Mouse (Mus musculus) MEL (cell line): ENCODE results near the gene Nectin2.

Source experiments
- CHD1 ChIP-seq: IDR thresholded peaks from 2 replicates; pipeline ENCODE4 v1.6.1; 2012; ENCODE audit warnings: low read depth, mild to moderate bottlenecking, inconsistent platforms, low read length, improper control_type of control experiment
- CTCF ChIP-seq, 3 experiments: IDR thresholded peaks in 2 of 3; conservative IDR thresholded peaks in 1 of 3; 2 replicates each; pipeline ENCODE4 v1.5.1; 2011 to 2012; ENCODE audit warnings: low read length in 3 of 3, low read depth in 2 of 3, mild to moderate bottlenecking in 2 of 3, improper control_type of control experiment in 1 of 3, inconsistent platforms in 1 of 3, mixed read lengths in 1 of 3, moderate library complexity in 1 of 3; ENCODE audit not compliant: control insufficient read depth in 1 of 3, insufficient read depth in 1 of 3, poor library complexity in 1 of 3, severe bottlenecking in 1 of 3
- ELF1 ChIP-seq: IDR thresholded peaks from 2 replicates; pipeline ENCODE4 v1.6.1; 2014; ENCODE audit warnings: low read depth, mild to moderate bottlenecking, inconsistent platforms, low read length, improper control_type of control experiment, moderate library complexity
- EP300 ChIP-seq, 2 experiments: IDR thresholded peaks; 2 replicates each; pipeline ENCODE4 v1.6.1; 2011; ENCODE audit warnings: improper control_type of control experiment in 2 of 2, low read length in 2 of 2, low read depth in 1 of 2, mild to moderate bottlenecking in 1 of 2
- GATA1 ChIP-seq: IDR thresholded peaks from 2 replicates; pipeline ENCODE4 v1.6.1; 2011; ENCODE audit warnings: low read depth, low read length, improper control_type of control experiment
- HCFC1 ChIP-seq: IDR thresholded peaks from 2 replicates; pipeline ENCODE4 v1.6.1; 2012; ENCODE audit warnings: low read depth, mild to moderate bottlenecking, inconsistent platforms, low read length, improper control_type of control experiment, moderate library complexity
- MAFK ChIP-seq: IDR thresholded peaks from 2 replicates; pipeline ENCODE4 v1.6.1; 2011; ENCODE audit warnings: low read depth, mild to moderate bottlenecking, low read length, improper control_type of control experiment, borderline replicate concordance
- MXI1 ChIP-seq: IDR thresholded peaks from 2 replicates; pipeline ENCODE4 v1.6.1; 2011; ENCODE audit warnings: mild to moderate bottlenecking, low read depth, low read length, improper control_type of control experiment
- NELFE ChIP-seq: IDR thresholded peaks from 2 replicates; pipeline ENCODE4 v1.6.1; 2011; ENCODE audit warnings: low read depth, low read length, improper control_type of control experiment
- POLR2A ChIP-seq, 2 experiments: IDR thresholded peaks; 2 replicates each; pipeline ENCODE4 v1.6.1; 2011 to 2012; ENCODE audit warnings: low read length in 2 of 2, mild to moderate bottlenecking in 2 of 2, control low read depth in 1 of 2, improper control_type of control experiment in 1 of 2, low read depth in 1 of 2, moderate library complexity in 1 of 2; ENCODE audit not compliant: control insufficient read depth in 1 of 2, insufficient read depth in 1 of 2, poor library complexity in 1 of 2
- POLR2AphosphoS2 ChIP-seq: IDR thresholded peaks from 2 replicates; pipeline ENCODE4 v1.6.1; 2011; ENCODE audit warnings: low read length, improper control_type of control experiment
- ZNF384 ChIP-seq: IDR thresholded peaks from 2 replicates; pipeline ENCODE4 v1.6.1; 2012; ENCODE audit warnings: low read depth, mild to moderate bottlenecking, inconsistent platforms, low read length, improper control_type of control experiment

DNA sequence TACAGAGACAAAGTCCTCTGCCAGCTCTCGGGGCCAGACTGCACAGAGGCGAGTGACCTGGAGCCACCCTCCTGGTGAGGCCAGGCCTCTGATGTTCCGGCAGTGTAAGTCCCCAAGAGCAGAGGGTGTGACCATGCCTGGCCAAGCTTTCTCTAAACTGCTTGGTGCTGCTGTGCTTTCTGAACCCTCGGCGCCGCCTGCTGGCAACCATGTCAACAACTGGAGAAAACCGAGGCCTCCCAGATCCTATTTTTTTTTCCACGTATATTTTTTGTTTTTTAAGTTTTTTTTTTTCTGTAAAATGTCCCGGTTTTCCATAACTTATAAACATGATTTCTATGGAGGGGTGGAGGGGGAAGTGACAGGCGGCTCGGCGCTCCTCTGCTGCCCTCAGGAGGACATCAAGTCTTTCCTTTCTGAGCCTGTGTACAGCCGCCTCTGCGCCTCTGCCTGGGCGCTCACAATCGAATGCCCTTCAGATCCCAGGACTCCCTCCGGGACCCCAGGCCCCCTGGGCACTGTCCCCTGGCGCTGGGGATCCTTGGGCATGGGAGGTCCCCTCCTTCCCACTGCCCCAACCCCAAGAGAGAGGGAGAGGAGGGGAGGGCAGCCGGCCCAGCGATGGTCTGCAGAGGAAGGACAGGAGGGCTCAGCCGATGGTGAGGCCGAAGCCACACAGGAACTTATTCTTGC, 49.1 kb downstream of the Nectin2 start:
- peak; percentile 35 to 80 (median 62); a peak in 5 of 6 replicates for TF ChIP-seq CTCF (IDR thresholded peaks at IDR 0.05 in 2 of 3, conservative IDR thresholded peaks at IDR 0.05 in 1 of 3; ENCODE audit: control insufficient read depth in 1 of 3, insufficient read depth in 1 of 3, low read depth in 2 of 3, low read length in 3 of 3, poor library complexity in 1 of 3, severe bottlenecking in 1 of 3)
- no peak for TF ChIP-seq CHD1
- TF ChIP-seq NELFE: no peak
- no peak for TF ChIP-seq POLR2A (IDR thresholded peaks at IDR 0.05; ENCODE audit: control insufficient read depth in 1 of 2, insufficient read depth in 1 of 2, low read depth in 1 of 2, low read length in 2 of 2, poor library complexity in 1 of 2)
- TF ChIP-seq MAFK: no peak
- TF ChIP-seq ZNF384: peak; percentile 43; the same call in 1 of the 2 replicates
- TF ChIP-seq MXI1: no peak
- no peak for TF ChIP-seq EP300 (IDR thresholded peaks at IDR 0.05; ENCODE audit: low read depth in 1 of 2, low read length in 2 of 2)
- no peak for TF ChIP-seq GATA1
- no peak for TF ChIP-seq POLR2AphosphoS2
- TF ChIP-seq HCFC1: no peak
- no peak for TF ChIP-seq ELF1
